Mouse (Mus musculus): Measurements from ENCODE around the gene Msmp. TPM values are rescaled to one million over a fixed set of nuclear protein-coding genes. Genes with fewer than 3 reads are reported as not detected.

The Msmp gene
- polyA plus RNA-seq, 2 experiments from 2014 or later: not detected

DNA sequence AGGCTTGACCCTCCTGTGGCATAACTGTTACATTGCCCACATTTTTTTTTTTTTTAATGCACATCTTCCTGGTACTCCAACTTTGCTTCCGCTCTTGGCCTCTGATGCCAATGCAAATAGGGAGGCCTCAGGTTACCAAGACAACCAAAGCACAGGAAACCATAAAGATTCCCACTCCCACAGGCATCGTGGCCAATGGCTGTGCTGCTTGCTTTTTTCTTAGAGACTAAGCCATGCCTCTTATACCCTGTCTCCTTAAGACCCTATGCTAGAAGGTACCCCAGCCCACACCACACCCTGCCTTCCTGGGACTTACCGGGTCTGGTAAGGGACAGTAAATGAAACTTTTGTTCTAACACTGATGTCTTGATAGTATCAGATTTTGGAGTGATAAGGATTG is 9.2 kb upstream of the Msmp start:
- ATAC-seq: no peak

DNA sequence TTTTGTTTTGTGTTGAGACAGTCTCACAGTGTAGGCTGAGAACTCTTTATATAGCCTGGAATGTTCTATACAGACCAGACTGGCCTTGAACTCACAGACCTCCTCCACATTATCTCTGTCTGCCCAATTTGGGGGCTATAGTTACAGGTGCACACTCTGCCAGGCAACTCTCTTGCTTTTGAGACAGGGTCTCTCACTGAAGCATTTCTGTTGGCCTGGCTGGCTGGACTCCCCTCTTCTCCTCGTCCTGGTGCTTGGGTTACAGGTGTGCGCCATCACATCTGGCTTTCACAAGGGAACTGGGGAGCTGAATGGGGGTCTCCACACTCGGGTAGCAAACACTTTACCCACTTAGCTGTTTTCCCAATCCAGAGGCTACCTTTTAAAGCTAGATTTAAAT is 7.7 kb upstream of the Msmp start:
- no peak for ATAC-seq

DNA sequence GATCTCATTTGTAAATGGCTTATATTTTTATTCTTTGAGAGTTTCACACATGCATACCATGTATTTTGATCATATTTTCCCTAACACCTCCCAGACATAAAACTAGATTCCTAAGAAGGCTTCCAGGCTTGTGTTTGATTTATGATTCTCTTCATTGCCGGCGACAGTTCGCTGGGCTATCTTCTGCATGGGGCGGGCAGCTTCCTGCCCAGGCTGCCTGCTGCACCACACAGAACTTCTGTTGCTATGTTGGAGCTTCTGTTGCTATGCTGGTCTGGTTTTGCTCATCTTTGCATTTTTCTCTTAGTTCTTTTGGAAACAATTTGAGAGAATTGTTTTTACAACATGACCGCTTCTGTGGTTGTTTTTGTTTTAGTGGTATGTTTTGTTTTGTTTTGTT is 7.2 kb upstream of the Msmp start:
- no peak for ATAC-seq

DNA sequence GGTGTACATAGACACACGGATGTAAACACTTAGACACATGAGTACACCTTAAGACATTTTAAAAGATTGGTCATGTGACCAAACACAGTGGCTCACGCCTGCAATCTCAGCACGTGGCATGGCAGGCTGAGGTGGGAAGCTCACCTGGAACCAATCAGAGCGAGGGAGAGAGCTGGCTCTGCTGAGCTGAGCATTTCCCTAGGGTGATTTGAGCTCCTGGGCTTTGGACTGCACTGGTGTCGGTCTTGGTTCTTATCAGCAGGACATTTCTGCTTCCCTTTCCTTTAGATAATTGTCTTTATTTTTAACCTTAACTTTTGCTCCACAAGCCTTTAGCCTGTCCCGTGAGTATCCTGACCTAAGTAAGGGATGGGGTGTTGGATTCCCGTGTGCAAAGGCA is 3.4 kb upstream of the Msmp start:
- ATAC-seq: no peak

DNA sequence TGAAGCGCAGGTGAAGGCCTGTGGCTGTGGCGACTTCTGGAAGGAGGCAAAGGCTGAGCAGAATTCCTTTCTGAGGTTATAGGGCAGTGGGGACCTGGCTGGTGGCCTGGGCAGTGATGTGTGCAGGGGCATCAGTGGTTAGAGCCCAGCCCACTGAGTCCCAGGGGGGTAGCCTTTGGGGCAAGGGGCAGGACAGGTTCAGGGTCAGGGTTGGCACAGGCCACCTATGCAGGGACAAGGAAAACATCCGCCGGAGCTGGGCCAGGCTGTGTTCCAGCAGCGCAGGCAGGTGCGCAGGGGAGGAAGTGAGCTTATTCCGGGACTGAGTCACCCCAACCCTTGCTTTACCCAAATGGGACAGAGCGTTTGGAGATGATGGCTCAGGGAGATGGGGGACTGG is 2.1 kb upstream of the Msmp start:
- no peak for ATAC-seq

DNA sequence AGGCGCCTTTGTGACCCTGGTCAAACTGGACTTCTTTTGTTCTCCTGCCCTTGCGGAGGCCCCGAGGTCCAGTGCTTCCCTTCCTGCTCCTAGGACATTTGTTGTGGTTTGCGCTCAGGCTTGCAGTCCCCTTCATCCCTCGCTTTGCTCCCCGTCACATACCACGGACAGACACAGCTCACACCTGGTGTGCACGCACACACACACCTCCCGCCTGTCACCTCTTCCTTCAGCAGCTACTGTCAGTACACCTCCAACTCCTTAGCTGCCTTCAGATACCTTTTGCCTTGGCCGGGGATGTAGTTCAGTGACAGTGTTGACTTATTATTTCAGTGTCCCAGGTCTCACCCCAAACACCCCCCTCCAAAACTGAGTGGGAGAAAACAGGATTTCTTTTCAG is 1.4 kb upstream of the Msmp start:
- ATAC-seq: no peak

DNA sequence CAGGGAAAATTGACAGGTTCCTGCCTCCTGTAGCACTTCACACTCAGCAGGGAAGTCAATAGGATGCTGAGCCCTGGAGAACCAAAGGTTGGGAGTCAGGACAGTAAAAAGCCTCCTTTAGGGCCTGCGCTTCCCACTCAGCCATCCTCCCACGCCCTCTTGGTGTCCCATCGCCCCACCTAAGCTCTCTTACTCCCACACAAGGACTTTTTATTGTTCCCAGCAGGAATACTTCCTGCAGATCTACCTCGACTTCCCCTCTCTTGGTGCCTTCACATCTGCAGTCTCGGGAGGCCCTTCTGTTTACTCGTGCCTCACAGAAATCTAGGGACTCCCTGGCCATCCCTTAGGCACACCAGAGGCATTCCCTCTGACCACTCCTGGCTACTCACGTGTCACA is 873 bp downstream of the Msmp start:
- ATAC-seq: no peak

DNA sequence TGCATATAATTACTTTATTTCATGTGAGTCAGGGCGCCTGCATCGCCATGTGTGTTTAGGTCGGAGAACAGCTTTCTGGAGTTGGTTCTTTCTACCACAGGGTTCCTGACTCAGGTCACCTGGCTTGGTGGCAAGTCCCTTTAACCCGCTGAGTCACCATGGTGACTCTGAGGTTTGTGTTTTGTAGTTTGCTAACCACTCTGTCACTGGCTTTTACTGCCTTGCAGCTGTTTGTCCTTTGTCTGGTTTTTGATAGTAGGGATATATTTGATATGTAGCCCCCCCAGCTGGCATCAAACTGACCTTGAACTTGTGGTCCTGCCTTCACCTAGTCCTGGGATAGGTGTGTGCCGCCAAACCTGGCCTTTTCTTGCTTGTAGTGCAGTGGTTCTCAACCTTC is 2.1 kb downstream of the Msmp start:
- no peak for ATAC-seq

DNA sequence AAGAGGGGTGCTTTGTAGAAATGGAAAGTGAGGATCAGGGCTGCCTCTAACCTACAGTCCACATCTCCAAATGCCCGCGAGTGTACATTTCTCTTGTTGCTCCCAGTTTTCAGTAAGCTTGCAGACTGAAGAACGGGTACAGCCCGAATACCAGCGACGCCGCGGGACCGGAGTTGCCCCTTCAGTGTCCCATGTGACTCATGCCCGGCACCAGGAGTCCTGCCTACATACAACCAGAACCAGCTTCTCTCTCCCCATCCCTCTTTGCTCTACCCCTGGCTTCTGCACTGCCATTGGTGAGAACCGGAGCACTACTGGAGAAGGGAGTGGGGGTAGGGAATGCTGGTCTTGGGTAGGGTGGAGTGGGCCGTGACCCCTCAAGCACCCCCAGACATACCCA is 2.9 kb downstream of the Msmp start:
- ATAC-seq: no peak

DNA sequence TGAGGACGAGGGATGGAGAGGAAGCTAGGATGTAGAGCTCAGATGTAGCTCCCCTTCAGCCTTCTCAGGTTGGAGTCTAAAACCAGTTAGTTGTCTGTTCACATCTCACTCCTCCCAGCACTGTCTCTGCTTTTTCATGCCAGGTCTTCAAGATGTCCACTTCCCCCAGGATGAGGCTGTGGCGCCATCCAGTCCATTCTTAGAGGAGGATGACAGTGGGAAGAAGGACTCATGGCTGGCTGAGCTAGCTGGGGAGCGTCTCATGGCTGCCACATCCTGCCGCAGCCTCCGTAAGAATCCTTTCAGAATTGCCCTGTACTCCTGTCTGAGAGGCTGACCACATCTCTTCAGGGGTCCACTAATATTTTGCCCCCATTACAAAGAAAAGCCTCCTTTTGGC is 3.6 kb downstream of the Msmp start:
- ATAC-seq: no peak

DNA sequence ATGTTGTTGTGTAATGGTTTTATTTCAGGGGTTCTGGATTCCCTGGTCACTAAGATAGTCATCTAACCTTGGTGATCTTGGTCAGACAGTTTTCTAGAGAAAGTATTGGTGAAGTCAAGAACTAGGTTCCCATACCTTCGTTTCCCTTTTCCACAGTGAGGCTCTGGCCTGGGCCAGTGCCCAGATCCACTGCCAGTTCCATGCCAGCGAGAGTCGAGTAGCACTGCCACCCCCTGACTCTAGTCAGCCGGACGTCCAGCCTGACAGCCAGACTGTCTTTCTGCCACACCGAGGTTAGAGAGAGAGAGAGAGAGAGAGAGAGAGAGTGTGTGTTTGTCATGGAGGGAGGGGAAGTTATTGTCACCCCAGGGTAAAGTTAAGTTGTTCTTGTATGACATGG is 4.6 kb downstream of the Msmp start:
- ATAC-seq: no peak

DNA sequence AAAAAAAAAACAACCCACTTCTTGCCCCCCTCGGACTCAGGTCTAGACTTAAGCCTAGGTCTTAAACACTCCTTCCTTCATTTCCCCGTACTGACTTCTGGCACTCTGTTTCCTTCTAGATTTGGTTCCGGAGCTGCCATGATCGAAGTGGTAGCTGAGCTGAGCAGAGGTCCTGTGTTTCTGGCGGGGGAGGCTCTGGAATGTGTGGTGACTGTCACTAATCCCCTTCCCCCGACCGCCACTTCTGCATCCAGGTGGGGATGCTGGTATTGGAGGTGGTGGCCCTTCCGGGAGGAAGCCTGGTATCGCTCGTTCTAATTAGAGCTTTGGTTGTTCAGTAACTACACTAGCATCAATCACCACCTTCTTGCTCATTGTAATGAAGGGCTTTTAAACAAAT is 5.0 kb downstream of the Msmp start:
- ATAC-seq: no peak

DNA sequence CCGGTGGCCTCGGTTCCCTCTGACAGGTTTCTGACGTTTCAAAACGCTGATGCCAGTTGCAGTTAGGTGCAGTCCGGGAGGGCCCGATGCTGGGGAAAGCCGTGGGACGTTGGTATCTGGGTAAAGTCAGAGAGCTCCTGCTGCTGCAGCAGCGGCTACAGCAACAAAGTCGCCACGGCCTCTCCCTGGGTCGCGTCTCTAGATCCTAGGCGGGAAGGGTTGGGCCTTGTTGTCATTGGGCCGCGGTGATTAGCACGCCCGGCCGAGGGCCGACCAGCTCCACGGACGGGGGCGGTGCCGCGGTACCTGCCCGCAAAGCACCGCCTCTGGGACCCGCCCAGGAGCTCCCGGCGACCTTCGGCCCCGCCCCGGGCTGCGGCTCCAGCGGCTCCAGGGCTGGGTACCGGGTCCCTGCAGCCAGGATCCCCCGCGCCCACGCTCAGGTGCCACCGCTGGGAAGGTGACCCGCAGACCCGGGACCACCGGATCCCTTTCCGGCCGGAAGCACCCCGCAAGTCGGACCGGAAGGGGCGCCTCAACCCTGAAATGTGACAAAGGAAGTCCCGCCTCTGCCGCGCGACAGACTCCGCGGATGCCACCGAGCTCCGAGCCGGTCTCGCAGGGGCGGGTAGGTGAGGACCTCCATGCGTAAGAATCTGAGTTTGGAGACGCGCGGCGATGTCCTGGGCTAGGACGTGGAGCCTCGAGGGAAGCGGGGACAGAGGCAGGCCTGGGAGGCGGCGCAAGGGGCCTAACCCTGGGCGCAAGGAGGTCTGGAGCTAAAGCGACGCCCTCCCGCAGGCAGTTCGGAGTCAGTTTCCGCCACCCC is 5.7 kb downstream of the Msmp start, which contains the start of the genes Rgp1 and Gba2:
Gene Rgp1, plus strand, starts transcription at position 340 of the 829 bp plus-strand sequence.
Gene Gba2, minus strand, starts transcription at position 498 of the 829 bp plus-strand sequence.
- ATAC-seq: peak; percentile 89

DNA sequence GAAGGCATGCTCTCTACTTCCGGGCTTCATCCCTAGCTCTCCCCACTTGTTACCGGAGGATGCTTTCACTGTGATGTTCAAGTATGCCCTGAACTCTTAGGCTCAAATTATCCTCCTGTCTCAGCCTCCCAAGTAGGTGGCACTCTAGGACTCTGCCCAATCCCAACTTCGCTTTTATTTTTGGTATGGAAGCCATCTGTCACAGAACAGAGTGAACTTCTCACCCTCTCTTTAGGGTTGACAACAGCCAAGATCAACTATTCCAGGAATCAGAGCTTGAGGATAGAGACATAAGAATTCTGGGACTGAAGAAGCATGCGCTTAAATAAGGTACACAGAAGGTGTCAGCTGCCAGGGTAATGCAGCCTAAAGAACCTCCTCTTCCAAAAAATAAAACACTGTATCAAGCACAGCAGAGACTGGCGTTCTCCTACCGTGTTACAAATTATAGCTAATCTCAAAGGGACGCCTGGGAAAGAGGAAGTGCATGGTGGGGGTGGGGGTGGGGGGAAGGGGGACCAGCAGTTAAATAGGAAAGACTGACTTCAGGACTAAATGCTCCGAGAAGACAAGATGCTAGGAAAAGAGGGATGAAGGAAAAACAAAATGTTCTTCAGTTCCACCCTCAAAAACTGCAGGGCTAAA is 6.9 kb downstream of the Msmp start:
- no peak for ATAC-seq

DNA sequence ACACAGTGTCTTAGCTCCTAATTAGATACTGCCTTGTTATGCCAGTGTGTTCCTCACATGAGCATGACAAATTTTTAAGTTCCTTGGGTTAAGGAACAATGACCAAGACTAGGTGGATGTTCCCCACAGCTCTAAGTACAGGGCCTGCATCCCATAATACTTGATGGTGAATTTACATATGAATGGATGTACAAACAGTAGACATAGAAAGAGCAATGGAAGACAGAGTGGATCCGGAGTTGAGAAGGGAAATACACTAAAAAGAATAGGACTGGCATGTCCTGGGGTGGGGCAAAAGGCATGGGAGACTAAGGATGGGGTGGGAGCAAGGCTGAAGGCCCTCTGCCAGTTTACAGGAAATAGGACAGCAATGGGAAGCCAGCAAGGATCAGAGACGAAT is 8.9 kb downstream of the Msmp start:
- ATAC-seq: no peak

DNA sequence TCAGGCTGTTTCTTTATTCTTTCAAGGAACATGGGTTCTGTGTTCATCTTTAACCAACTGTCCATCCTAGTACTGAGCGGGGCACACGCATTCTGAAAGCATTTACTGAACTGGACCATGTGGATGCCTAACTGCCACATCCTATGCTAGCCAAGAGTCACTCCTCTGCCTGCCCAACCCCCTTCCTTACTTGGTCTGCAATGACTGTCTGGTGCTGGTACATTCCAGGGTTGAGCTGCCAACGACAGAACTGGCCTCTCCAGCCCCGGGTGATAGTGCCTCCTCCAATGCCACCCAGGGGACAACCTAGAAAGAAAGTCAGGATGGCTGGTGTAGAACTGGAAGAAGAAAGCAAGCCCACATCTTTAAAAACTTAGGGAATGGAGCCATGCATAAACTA is 10.7 kb downstream of the Msmp start:
- no peak for ATAC-seq

DNA sequence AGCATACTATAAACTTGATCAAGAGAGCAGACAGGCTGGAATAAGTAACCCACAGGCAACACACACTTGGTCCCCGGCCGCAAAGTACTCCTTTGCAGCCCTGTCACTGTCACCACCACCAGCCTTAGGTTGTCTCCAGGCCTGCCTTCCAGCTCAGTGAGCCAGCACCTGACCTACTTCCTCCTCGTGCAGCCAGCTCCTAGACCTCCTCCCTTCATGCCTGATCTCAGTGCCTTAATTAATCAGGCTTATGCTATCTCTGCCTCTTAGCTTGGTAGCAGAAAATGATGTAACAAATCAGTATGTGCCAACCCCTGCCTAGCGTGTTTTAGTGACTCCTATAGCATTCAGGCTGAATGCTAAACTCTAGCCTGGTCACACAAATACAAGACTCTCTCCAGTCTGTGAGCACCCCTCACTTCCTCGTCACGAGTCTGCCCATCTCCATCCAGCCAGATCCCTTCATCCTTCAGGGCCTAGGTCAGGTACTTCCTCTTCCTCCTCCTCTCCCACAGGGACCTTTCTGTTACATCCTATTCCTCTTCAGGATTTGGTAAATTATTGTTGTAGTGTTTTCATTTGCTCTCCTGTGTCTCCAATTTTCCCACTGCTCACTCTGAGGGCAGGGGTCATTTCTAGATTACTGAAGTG is 12.8 kb downstream of the Msmp start:
- no peak for ATAC-seq

DNA sequence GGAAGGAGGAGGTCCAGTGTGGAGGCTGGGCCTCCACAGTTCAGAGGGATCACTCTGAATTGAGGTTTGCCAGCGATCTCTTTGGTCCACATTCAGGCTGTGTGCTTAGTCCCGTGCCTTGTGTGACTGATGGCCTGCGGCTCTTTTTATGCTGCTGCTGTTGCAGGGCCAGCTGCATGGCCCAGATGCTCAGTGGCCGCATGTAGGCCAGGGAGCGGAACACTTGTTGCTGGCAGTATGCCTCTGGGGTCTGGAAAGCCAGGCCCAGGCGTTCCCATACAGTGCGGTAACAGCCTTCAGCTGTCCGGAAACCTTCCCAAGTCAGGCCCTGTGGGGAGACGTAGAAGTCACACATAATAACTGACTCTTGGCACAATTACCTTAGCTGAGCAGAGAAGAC is 17.2 kb downstream of the Msmp start:
- ATAC-seq: no peak

DNA sequence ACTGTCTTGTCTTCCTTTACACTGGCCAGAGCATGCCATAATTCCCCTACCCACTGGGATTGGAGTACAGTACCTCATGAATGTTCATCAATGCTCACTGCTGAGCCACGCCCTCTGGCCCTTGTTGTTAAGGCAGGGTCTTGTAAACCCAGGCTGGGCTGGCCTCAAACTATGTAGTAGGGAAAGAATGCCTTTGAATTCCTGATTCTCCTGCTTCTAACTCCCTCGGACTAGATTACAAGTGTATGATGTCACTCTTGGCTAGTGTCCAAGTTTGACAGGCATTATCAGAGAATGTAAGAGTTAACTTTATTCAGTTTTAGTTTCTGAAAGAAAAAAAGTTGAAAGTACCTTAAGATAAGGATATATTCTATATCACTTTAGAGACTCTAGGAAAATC is 20.1 kb downstream of the Msmp start:
- ATAC-seq: no peak

DNA sequence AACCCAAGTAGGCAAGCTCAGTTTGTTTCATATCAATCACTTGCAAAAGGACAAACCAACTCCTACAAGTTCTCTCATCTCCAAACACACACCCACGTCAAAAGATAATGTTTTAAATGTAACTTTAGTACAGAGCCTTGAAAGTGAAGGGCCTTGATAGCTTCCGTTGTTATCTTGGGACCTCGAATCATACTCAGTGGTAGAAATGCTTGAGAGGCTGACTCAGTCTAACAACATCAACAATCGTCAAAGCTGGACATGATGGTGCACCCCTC is 20.8 kb downstream of the Msmp start:
- no peak for ATAC-seq

DNA sequence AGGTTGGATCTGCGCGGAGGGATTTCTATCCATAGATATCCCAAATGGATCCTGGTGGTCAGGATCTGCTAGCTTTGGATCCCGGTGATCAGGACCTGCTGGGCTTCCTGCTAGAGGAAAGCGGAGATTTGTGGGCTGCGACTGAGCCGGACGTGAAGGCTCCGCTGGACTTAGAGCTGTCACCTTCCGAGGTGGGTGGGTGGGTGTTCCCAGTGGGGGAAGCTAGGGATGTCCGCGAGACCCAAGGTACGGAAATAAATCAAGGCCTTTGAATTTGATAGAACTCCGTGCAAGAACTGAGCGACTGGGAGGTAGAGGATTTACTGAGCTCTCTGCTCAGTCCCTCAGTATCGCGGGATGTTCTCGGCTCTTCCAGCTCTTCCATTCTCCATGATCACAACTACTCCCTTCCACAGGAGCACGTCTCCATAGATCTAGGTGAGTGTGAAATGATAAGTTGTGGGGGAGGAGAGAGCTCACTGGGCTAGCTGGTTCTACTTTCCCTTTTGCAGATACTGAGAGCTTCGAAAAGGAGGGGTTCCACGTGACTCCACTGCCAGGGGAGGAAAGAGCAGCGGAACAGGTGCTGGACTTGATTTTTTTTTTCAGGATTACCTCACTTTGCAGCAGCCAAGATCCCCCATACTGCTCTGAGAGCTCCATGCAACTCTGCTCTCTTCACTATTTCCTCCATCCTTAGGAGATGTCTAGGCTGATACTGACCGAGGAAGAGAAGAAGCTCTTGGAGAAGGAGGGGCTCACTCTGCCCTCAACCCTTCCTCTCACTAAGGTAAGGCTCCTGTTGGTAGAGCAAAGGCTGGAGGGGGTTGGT is 21.3 kb downstream of the Msmp start:
- peak; percentile 13 for ATAC-seq

DNA sequence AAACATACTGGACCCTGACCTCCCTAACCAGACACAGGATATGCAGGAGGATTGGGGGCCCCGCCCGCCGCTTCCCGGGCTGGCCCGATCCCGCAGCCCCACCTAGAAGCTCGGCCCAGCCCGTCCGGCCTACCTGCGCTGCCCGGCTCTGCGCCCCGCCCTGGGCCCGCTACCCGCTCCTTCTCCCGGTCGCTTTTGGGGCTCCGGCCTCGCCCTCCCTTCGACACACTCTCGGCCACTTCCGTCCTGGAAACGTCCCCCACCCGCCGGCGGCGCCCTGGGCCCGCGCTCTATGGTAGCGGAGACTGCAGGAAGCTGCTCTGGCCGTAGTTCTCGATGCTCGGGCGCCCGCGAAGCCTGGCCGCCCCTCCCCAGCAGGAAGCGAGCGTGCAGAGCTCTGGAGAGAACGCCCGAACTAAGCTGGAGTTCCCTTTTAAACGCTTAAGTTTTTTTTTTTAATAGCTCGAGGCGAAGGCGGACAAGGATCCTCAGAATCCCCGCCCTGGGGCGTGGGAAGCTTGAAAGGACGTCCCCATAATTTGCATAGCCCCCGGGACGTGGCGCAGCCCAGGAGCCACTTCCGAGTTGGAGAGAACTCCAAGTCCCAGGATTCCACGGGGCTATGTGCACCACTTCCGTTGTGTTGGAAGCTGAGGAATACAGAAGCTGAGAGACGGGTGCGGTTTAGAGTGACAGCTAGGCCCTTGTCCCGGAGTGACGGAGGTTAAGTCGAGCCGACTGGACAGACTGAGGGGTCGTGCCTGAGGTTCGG is 22.1 kb downstream of the Msmp start, which contains the start of the genes Creb3 and Tln1:
Gene Creb3, plus strand, starts transcription at position 336 of the 772 bp plus-strand sequence.
Gene Tln1, minus strand, starts transcription at position 695 of the 772 bp plus-strand sequence.
- peak; percentile 76 for ATAC-seq
